Mouse (Mus musculus) CH12.LX (cell line): ENCODE data around the gene Proser3. TPM values are rescaled to one million over a fixed set of nuclear protein-coding genes. Genes with fewer than 3 reads are reported as not detected.
A peak's percentile ranks its signal among the peaks of the same experiment; 100 is the strongest.

Experiments used
- DNase-seq: peaks from one replicate; pipeline ENCODE4 v3.0.0-alpha.2; 2013; ENCODE audit errors: extremely low read depth
- H3K27ac ChIP-seq: 2 replicates; pipeline ENCODE4 v1.5.1; 2012; ENCODE audit warnings: low read depth, mild to moderate bottlenecking, control low read depth, moderate library complexity; ENCODE audit not compliant: insufficient read depth
- H3K27me3 ChIP-seq: replicated peaks from 2 replicates; pipeline ENCODE3; 2012; ENCODE audit warnings: inconsistent platforms
- H3K36me3 ChIP-seq, 2 experiments: replicated peaks in 1 of 2; 2 replicates each; pipeline versions ENCODE3 to v1.6.1; 2012; ENCODE audit warnings: inconsistent platforms in 1 of 2, low read length in 1 of 2, mild to moderate bottlenecking in 1 of 2, mixed read lengths in 1 of 2, moderate library complexity in 1 of 2; ENCODE audit not compliant: control insufficient read depth in 1 of 2, insufficient read depth in 1 of 2
- H3K4me1 ChIP-seq, 2 experiments: 2 replicates each; pipeline ENCODE4 v1.6.1; 2012; ENCODE audit warnings: inconsistent platforms in 1 of 2, moderate library complexity in 1 of 2; ENCODE audit not compliant: insufficient read depth in 2 of 2, control insufficient read depth in 1 of 2
- H3K4me2 ChIP-seq: 2 replicates; pipeline ENCODE4 v1.6.1; 2012; ENCODE audit warnings: low read depth, mild to moderate bottlenecking, control low read depth; ENCODE audit not compliant: poor library complexity, insufficient read depth, severe bottlenecking
- H3K4me3 ChIP-seq, 3 experiments: fragments of 150-350 bp in 1 of 3; sonication (generic) in 1 of 3; replicated peaks in 1 of 3; 2 replicates each; pipeline versions ENCODE3 to v1.5.1; 2011 to 2012; ENCODE audit warnings: low read depth in 2 of 3, low read length in 2 of 3, mild to moderate bottlenecking in 2 of 3, moderate library complexity in 2 of 3, control low read depth in 1 of 3, improper control_type of control experiment in 1 of 3, inconsistent platforms in 1 of 3, mixed read lengths in 1 of 3; ENCODE audit not compliant: poor library complexity in 1 of 3
- H3K79me2 ChIP-seq: replicated peaks from 2 replicates; pipeline ENCODE4 v1.6.1; 2012; ENCODE audit warnings: mild to moderate bottlenecking, moderate library complexity; ENCODE audit not compliant: control insufficient read depth, poor library complexity, insufficient read depth, severe bottlenecking; ENCODE audit errors: extremely low read depth
- H3K9ac ChIP-seq: 2 replicates; pipeline ENCODE4 v1.6.1; 2012; ENCODE audit warnings: low read depth, mild to moderate bottlenecking, control low read depth, moderate library complexity; ENCODE audit not compliant: insufficient read depth
- H3K9me3 ChIP-seq: replicated peaks from 2 replicates; pipeline ENCODE3; 2012; ENCODE audit warnings: low read length, inconsistent platforms, mixed read lengths
- BHLHE40 ChIP-seq: IDR thresholded peaks from 2 replicates; pipeline ENCODE4 v1.6.1; 2011; ENCODE audit warnings: mild to moderate bottlenecking, low read depth, low read length, improper control_type of control experiment
- CHD2 ChIP-seq: IDR thresholded peaks from 2 replicates; pipeline ENCODE4 v1.6.1; 2011; ENCODE audit warnings: low read length, improper control_type of control experiment
- ELF1 ChIP-seq: IDR thresholded peaks from 2 replicates; pipeline ENCODE4 v1.6.1; 2014; ENCODE audit warnings: low read depth, mild to moderate bottlenecking, inconsistent platforms, low read length, improper control_type of control experiment
- HCFC1 ChIP-seq: IDR thresholded peaks from 2 replicates; pipeline ENCODE4 v1.6.1; 2012; ENCODE audit warnings: low read depth, mild to moderate bottlenecking, inconsistent platforms, low read length, improper control_type of control experiment
- JUN ChIP-seq: IDR thresholded peaks from 2 replicates; pipeline ENCODE4 v1.6.1; 2011; ENCODE audit warnings: low read depth, mild to moderate bottlenecking, low read length, improper control_type of control experiment, moderate library complexity; ENCODE audit not compliant: insufficient read depth
- KAT2A ChIP-seq: IDR thresholded peaks from 2 replicates; pipeline ENCODE4 v1.6.1; 2012; ENCODE audit warnings: low read length, improper control_type of control experiment, inconsistent platforms; ENCODE audit not compliant: insufficient replicate concordance
- MAFK ChIP-seq: IDR thresholded peaks from 2 replicates; pipeline ENCODE4 v1.6.1; 2011; ENCODE audit warnings: low read length, improper control_type of control experiment; ENCODE audit not compliant: insufficient replicate concordance
- MEF2A ChIP-seq: IDR thresholded peaks from 2 replicates; pipeline ENCODE4 v1.6.1; 2014; ENCODE audit warnings: low read depth, mild to moderate bottlenecking, inconsistent platforms, low read length, improper control_type of control experiment, borderline replicate concordance
- MXI1 ChIP-seq: IDR thresholded peaks from 2 replicates; pipeline ENCODE4 v1.6.1; 2011; ENCODE audit warnings: mild to moderate bottlenecking, low read depth, low read length, improper control_type of control experiment
- NELFE ChIP-seq: IDR thresholded peaks from 2 replicates; pipeline ENCODE4 v1.6.1; 2011; ENCODE audit warnings: low read depth, low read length, improper control_type of control experiment
- NRF1 ChIP-seq: IDR thresholded peaks from 2 replicates; pipeline ENCODE4 v1.6.1; 2014; ENCODE audit warnings: low read depth, mild to moderate bottlenecking, inconsistent platforms, low read length, improper control_type of control experiment, moderate library complexity
- POLR2A ChIP-seq: IDR thresholded peaks from 2 replicates; pipeline ENCODE4 v1.6.1; 2011; ENCODE audit warnings: low read depth, mild to moderate bottlenecking, improper control_type of control experiment, low read length
- POLR2AphosphoS2 ChIP-seq: IDR thresholded peaks from 2 replicates; pipeline ENCODE4 v1.6.1; 2011; ENCODE audit warnings: low read depth, low read length, improper control_type of control experiment
- RAD21 ChIP-seq: IDR thresholded peaks from 2 replicates; pipeline ENCODE4 v1.6.1; 2011; ENCODE audit warnings: low read depth, mild to moderate bottlenecking, low read length, improper control_type of control experiment, moderate library complexity
- RCOR1 ChIP-seq: conservative IDR thresholded peaks from 2 replicates; pipeline ENCODE4 v1.6.1; 2012; ENCODE audit warnings: low read depth, mild to moderate bottlenecking, inconsistent platforms, low read length, improper control_type of control experiment
- SIN3A ChIP-seq: IDR thresholded peaks from 2 replicates; pipeline ENCODE4 v1.6.1; 2012; ENCODE audit warnings: low read length, improper control_type of control experiment, inconsistent platforms
- SMC3 ChIP-seq: IDR thresholded peaks from 2 replicates; pipeline ENCODE4 v1.6.1; 2011; ENCODE audit warnings: low read depth, low read length, improper control_type of control experiment
- TBP ChIP-seq: conservative IDR thresholded peaks from 2 replicates; pipeline ENCODE4 v1.6.1; 2011; ENCODE audit warnings: low read depth, low read length, improper control_type of control experiment
- TCF12 ChIP-seq: IDR thresholded peaks from 2 replicates; pipeline ENCODE4 v1.6.1; 2014; ENCODE audit warnings: low read depth, mild to moderate bottlenecking, inconsistent platforms, low read length, improper control_type of control experiment
- UBTF ChIP-seq: IDR thresholded peaks from 2 replicates; pipeline ENCODE4 v1.6.1; 2012; ENCODE audit warnings: low read depth, mild to moderate bottlenecking, inconsistent platforms, low read length, improper control_type of control experiment, moderate library complexity
- USF2 ChIP-seq: conservative IDR thresholded peaks from 2 replicates; pipeline ENCODE4 v1.6.1; 2011; ENCODE audit warnings: low read depth, low read length, improper control_type of control experiment
- ZMIZ1 ChIP-seq: IDR thresholded peaks from 2 replicates; pipeline ENCODE4 v1.6.1; 2012; ENCODE audit warnings: low read depth, mild to moderate bottlenecking, inconsistent platforms, low read length, improper control_type of control experiment
- dilution Hi-C: fragments of 300-500 bp; cut with MboI; formaldehyde crosslinking; loops from 2 replicates; pipeline ENCODE4 v1.14.3; 2020; ENCODE audit warnings: low sequenced_read_pairs; ENCODE audit not compliant: extremely low pct_unique_long_range_greater_than_20kb, extremely low pct_ligation_motif_present
- in situ Hi-C: fragments of 300-500 bp; cut with MboI; formaldehyde crosslinking; loops from 3 replicates; pipeline ENCODE4 v1.14.3; 2019; ENCODE audit warnings: low sequenced_read_pairs, low pct_ligation_motif_present, low pct_unique_long_range_greater_than_20kb, mixed read lengths
- polyA plus RNA-seq: library from polyadenylated mRNA; unstranded; fragments of >175 nt; gene quantifications from 2 replicates; pipeline ENCODE4 v1.2.1, GENCODE M21; 2012; ENCODE audit warnings: low read depth; ENCODE audit not compliant: insufficient read length
- total RNA-seq, 2 experiments: library from RNA; depleted of rRNA; stranded (reverse); fragments of 300-350 nt in 1 of 2; fragments of >200 nt in 1 of 2; gene quantifications; 2 replicates each; pipeline ENCODE4 v1.2.3; 2012 to 2014

Gene Proser3
- total and polyA plus RNA-seq, 3 experiments = 2.0 to 6.0 (median 5.9) TPM

GRCm38 (mm10) chr7:30550603-30551002 lies 1.5 kb downstream of the Proser3 start:
- Histone ChIP-seq H3K4me2 (no peak overlapping the region), H3K27ac (no peak overlapping the region), H3K9me3 (no peaks in the 10 kb centered on the region), H3K4me1 (peaks cover 2 to 20% of the 10 kb centered on the region in 2 experiments; a peak in 3 of 4 replicates), H3K4me3 (no peak overlapping the region), H3K79me2 (no peaks in the 10 kb centered on the region; the same call in 1 of the 2 replicates), H3K36me3 (peaks cover 23 to 48% of the 10 kb centered on the region in 2 experiments), H3K9ac (no peak overlapping the region), H3K27me3 (no peaks in the 10 kb centered on the region)
- no peak for TF ChIP-seq CHD2
- no peak for TF ChIP-seq JUN
- no peak for TF ChIP-seq POLR2A
- no peak for TF ChIP-seq NELFE
- no peak for TF ChIP-seq KAT2A
- no peak for TF ChIP-seq SMC3
- TF ChIP-seq POLR2AphosphoS2 = no peak
- no peak for TF ChIP-seq TBP
- no peak for TF ChIP-seq BHLHE40
- no peak for TF ChIP-seq MEF2A
- TF ChIP-seq SIN3A = no peak
- no peak for TF ChIP-seq NRF1
- TF ChIP-seq MXI1 = no peak
- no peak for TF ChIP-seq USF2
- no peak for TF ChIP-seq UBTF
- TF ChIP-seq ZMIZ1 = no peak
- TF ChIP-seq TCF12 = no peak
- TF ChIP-seq MAFK = no peak
- no peak for TF ChIP-seq RAD21
- DNase-seq = no peak
- in situ Hi-C loops (no loop called here), dilution Hi-C loops (no loop called here)

GRCm38 (mm10) chr7:30549880-30550279 lies 2.2 kb downstream of the Proser3 start:
- no peak overlapping the region for H3K4me3 ChIP-seq
- no peaks in the 10 kb centered on the region; the same call in 1 of the 2 replicates for H3K79me2 ChIP-seq
- TF ChIP-seq ELF1 = no peak
- TF ChIP-seq KAT2A = no peak
- TF ChIP-seq HCFC1 = peak; percentile 56
- no peak for TF ChIP-seq RCOR1
- H3K27ac ChIP-seq = no peak overlapping the region
- no peaks in the 10 kb centered on the region for H3K27me3 ChIP-seq
- H3K9ac ChIP-seq = no peak overlapping the region
- peaks cover 16 to 42% of the 10 kb centered on the region in 2 experiments for H3K36me3 ChIP-seq
- H3K4me1 ChIP-seq = peaks cover 2 to 20% of the 10 kb centered on the region in 2 experiments; a peak in 3 of 4 replicates
- dilution Hi-C loops (no loop called here), in situ Hi-C loops (no loop called here)
- H3K4me2 ChIP-seq = no peak overlapping the region
- DNase-seq = no peak
- no peaks in the 10 kb centered on the region for H3K9me3 ChIP-seq
